Mouse (Mus musculus): ENCODE results near the gene Naa10. TPM values are rescaled to one million over a fixed set of nuclear protein-coding genes. Genes with fewer than 3 reads are reported as not detected.

Gene Naa10
- polyA plus RNA-seq, 1 experiment from 2014 or later = 136 TPM

- H3K36me3 ChIP-seq = no peaks in the 10 kb centered on the region
- no peak overlapping the region for H3K9ac ChIP-seq
- ATAC-seq (ENCODE audit: insufficient number of reproducible peaks, insufficient read depth, low FRiP score, low TSS enrichment) = peak; percentile 35; the same call in 1 of the 2 replicates
- WGBS = 20% methylated on average over 41 of the region's 48 CpGs
- no peaks in the 10 kb centered on the region for H3K4me1 ChIP-seq
- H3K9me3 ChIP-seq = no peaks in the 10 kb centered on the region
- no peak overlapping the region for H3K27ac ChIP-seq
- H3K4me2 ChIP-seq (replicated peaks) = peak overlapping the region; percentile 63
- H3K27me3 ChIP-seq = peaks cover 14% of the 10 kb centered on the region
- H3K4me3 ChIP-seq = peak overlapping the region; percentile 38
Observed at GRCm38 (mm10) chrX:73880194-73881035, 41.3 kb downstream of the Naa10 start.

DNA sequence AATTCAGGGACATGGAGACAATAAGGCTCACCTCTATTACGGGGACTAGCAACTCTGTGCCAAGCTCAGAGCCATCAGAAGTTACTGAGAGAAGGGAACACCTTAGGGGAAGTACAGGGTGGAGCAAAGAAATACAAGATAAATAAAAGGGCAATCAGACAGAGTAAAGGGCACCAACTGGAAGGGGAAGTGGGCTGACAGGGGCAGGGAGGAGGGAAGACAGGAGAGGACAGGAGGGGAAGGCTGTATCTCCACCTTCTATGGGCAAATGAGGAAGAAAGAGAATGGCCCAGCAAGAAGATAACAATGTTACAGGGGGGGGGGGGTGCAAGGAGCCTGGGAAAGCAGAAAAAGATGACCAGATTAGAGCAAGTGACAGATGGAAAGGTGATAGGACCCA lies 44.7 kb downstream of the Naa10 start:
- Histone ChIP-seq H3K36me3 (no peaks in the 10 kb centered on the region), H3K4me3 (no peak overlapping the region), H3K9ac (no peak overlapping the region), H3K9me3 (no peaks in the 10 kb centered on the region), H3K4me2 (replicated peaks) (no peak overlapping the region), H3K4me1 (no peaks in the 10 kb centered on the region), H3K27me3 (peaks cover 14% of the 10 kb centered on the region), H3K27ac (no peak overlapping the region)
- ATAC-seq (ENCODE audit: insufficient number of reproducible peaks, insufficient read depth, low FRiP score, low TSS enrichment) = no peak
- 48% methylated on average over 1 of the region's 1 CpGs for WGBS

GRCm38 (mm10) chrX:73875881-73876280 lies 45.9 kb downstream of the Naa10 start:
- H3K9me3 ChIP-seq = no peaks in the 10 kb centered on the region
- no peaks in the 10 kb centered on the region for H3K4me1 ChIP-seq
- no peak overlapping the region for H3K27ac ChIP-seq
- peaks cover 12% of the 10 kb centered on the region for H3K27me3 ChIP-seq
- no peak overlapping the region for H3K4me2 ChIP-seq (replicated peaks)
- 23% methylated on average over 2 of the region's 2 CpGs for WGBS
- no peaks in the 10 kb centered on the region for H3K36me3 ChIP-seq
- no peak overlapping the region for H3K9ac ChIP-seq
- ATAC-seq (ENCODE audit: insufficient number of reproducible peaks, insufficient read depth, low FRiP score, low TSS enrichment) = no peak
- no peak overlapping the region for H3K4me3 ChIP-seq

DNA sequence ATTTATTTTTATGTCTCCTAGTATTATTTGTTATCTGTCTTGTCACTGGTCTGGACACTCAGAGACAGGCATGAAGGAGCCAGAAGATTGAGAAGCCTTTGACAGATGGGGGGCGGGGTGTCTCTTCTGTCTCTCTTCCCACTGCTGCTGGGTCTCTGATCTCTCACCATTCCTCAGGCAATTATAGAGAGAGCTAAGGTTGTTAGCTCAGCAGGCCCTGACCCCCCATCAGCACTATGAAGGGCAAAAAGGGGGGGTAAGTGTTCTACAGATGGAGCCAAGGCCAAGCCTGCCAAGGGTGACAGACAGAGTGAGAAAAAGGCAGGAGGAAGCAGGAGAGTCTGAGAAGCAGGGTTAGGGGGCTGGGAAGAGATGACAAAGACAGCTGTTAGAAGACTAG lies 49.8 kb downstream of the Naa10 start:
- no peak overlapping the region for H3K9ac ChIP-seq
- no peaks in the 10 kb centered on the region for H3K36me3 ChIP-seq
- 69% methylated on average over 1 of the region's 1 CpGs for WGBS
- ATAC-seq (ENCODE audit: insufficient number of reproducible peaks, insufficient read depth, low FRiP score, low TSS enrichment) = no peak
- no peak overlapping the region for H3K27ac ChIP-seq
- H3K4me2 ChIP-seq (replicated peaks) = no peak overlapping the region
- H3K27me3 ChIP-seq = no peaks in the 10 kb centered on the region
- no peaks in the 10 kb centered on the region for H3K9me3 ChIP-seq
- H3K4me3 ChIP-seq = no peak overlapping the region
- H3K4me1 ChIP-seq = no peaks in the 10 kb centered on the region

DNA sequence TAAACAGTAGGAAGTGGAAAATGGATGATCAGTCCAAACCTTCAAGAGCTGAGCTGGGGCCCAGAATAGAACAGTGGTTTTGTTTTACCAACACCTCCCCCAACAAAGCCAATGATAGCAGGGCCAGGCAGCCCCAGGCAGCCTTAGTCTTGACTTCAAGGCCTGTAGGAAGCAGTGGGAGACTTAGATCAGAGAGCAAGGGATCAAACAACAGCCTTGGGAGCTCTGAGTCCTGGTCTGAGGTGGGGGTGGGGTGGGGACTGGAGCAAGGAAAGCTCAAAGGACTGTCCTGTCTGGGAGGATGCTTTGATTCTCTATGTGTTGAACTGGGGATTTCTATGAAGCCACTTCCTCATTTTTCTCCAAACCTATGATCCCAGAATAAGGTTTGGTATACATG lies 50.3 kb downstream of the Naa10 start:
- Histone ChIP-seq H3K36me3 (no peaks in the 10 kb centered on the region), H3K27me3 (no peaks in the 10 kb centered on the region), H3K4me3 (no peak overlapping the region)

GRCm38 (mm10) chrX:73869334-73869733 lies 52.4 kb downstream of the Naa10 start:
- Histone ChIP-seq H3K27ac (no peak overlapping the region), H3K4me3 (no peak overlapping the region), H3K27me3 (no peaks in the 10 kb centered on the region), H3K4me2 (replicated peaks) (no peak overlapping the region), H3K9me3 (no peaks in the 10 kb centered on the region), H3K9ac (no peak overlapping the region), H3K36me3 (no peaks in the 10 kb centered on the region), H3K4me1 (no peaks in the 10 kb centered on the region)
- WGBS = 14% methylated on average over 5 of the region's 5 CpGs
- no peak for ATAC-seq (ENCODE audit: insufficient number of reproducible peaks, insufficient read depth, low FRiP score, low TSS enrichment)

More for the DNA sequence above, 50.3 kb downstream of the Naa10 start:
- Histone ChIP-seq H3K27ac (no peak overlapping the region), H3K9ac (no peak overlapping the region), H3K4me1 (no peaks in the 10 kb centered on the region), H3K9me3 (no peaks in the 10 kb centered on the region), H3K4me2 (replicated peaks) (no peak overlapping the region)
- ATAC-seq (ENCODE audit: insufficient number of reproducible peaks, insufficient read depth, low FRiP score, low TSS enrichment) = no peak

DNA sequence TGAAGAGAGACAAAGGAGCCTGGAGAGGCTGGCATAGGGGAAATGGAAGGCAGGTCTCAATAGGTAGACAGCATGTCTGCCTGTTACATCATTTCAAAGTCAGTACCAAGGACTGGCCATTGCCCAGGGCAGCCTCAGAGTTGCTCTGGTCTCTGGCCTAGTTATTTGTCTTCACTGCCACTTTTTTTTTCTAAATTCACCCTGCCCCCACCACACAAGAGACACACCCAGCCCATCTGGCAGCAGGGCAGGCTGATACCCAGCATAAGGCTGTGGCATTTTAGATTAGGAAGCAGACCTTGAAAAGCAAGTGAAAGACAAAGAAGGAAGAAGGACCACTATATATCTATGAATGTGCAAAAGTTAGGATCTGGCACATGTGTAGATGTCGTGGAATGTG lies 53.9 kb downstream of the Naa10 start:
- Histone ChIP-seq H3K4me3 (no peak overlapping the region), H3K9ac (no peak overlapping the region), H3K27me3 (no peaks in the 10 kb centered on the region), H3K4me1 (no peaks in the 10 kb centered on the region), H3K4me2 (replicated peaks) (no peak overlapping the region), H3K9me3 (no peaks in the 10 kb centered on the region), H3K36me3 (no peaks in the 10 kb centered on the region), H3K27ac (no peak overlapping the region)
- no peak for ATAC-seq (ENCODE audit: insufficient number of reproducible peaks, insufficient read depth, low FRiP score, low TSS enrichment)
- 76% methylated on average over 1 of the region's 1 CpGs for WGBS

GRCm38 (mm10) chrX:73867256-73867655 lies 54.5 kb downstream of the Naa10 start:
- H3K9ac ChIP-seq = no peak overlapping the region
- no peaks in the 10 kb centered on the region for H3K36me3 ChIP-seq
- no peak overlapping the region for H3K4me2 ChIP-seq (replicated peaks)
- no peaks in the 10 kb centered on the region for H3K4me1 ChIP-seq
- H3K4me3 ChIP-seq = no peak overlapping the region
- 19% methylated on average over 3 of the region's 3 CpGs for WGBS
- no peak for ATAC-seq (ENCODE audit: insufficient number of reproducible peaks, insufficient read depth, low FRiP score, low TSS enrichment)
- no peaks in the 10 kb centered on the region for H3K27me3 ChIP-seq
- H3K27ac ChIP-seq = no peak overlapping the region
- no peaks in the 10 kb centered on the region for H3K9me3 ChIP-seq

Other genes with a start within 250 kb of the Naa10 start
- 8.3 and 9.0 TPM in 2 replicates for gene Slc6a8, start 248.8 kb downstream of the Naa10 start, polyA plus RNA-seq (2016; fragmentation: Nextera tagmentation; extraction: Ambion mirVana)
- gene Bcap31, start 205.8 kb downstream of the Naa10 start, polyA plus RNA-seq (2016; fragmentation: Nextera tagmentation; extraction: Ambion mirVana) = 164 and 171 TPM in 2 replicates
- gene Abcd1, start 205.3 kb downstream of the Naa10 start, polyA plus RNA-seq (2016; fragmentation: Nextera tagmentation; extraction: Ambion mirVana) = 14.9 and 15.1 TPM in 2 replicates
- gene Plxnb3, start 164.9 kb downstream of the Naa10 start, polyA plus RNA-seq (2016; fragmentation: Nextera tagmentation; extraction: Ambion mirVana) = 0.24 and 0.29 TPM in 2 replicates
- 5.6 and 9.6 TPM in 2 replicates for gene Srpk3, start 147.5 kb downstream of the Naa10 start, polyA plus RNA-seq (2016; fragmentation: Nextera tagmentation; extraction: Ambion mirVana)
- gene Idh3g, start 135.0 kb downstream of the Naa10 start, polyA plus RNA-seq (2016; fragmentation: Nextera tagmentation; extraction: Ambion mirVana) = 161 and 172 TPM in 2 replicates
- 140 and 143 TPM in 2 replicates for gene Ssr4, start 134.9 kb downstream of the Naa10 start, polyA plus RNA-seq (2016; fragmentation: Nextera tagmentation; extraction: Ambion mirVana)
- 1.7 and 2.1 TPM in 2 replicates for gene Pdzd4, start 97.0 kb downstream of the Naa10 start, polyA plus RNA-seq (2016; fragmentation: Nextera tagmentation; extraction: Ambion mirVana)
- gene Avpr2, start 29.8 kb downstream of the Naa10 start, polyA plus RNA-seq (2016; fragmentation: Nextera tagmentation; extraction: Ambion mirVana) = 0.10 and 0.14 TPM in 2 replicates
- 5.9 and 7.2 TPM in 2 replicates for gene L1cam, start 25.8 kb downstream of the Naa10 start, polyA plus RNA-seq (2016; fragmentation: Nextera tagmentation; extraction: Ambion mirVana)
- gene Arhgap4, start 74 bp downstream of the Naa10 start, polyA plus RNA-seq (2016; fragmentation: Nextera tagmentation; extraction: Ambion mirVana) = 2.7 and 3.0 TPM in 2 replicates
- 19.7 and 24.7 TPM in 2 replicates for gene Renbp, start 8.9 kb upstream of the Naa10 start, polyA plus RNA-seq (2016; fragmentation: Nextera tagmentation; extraction: Ambion mirVana)
- gene Hcfc1, start 44.4 kb upstream of the Naa10 start, polyA plus RNA-seq (2016; fragmentation: Nextera tagmentation; extraction: Ambion mirVana) = 71.0 and 71.3 TPM in 2 replicates
- 61.1 and 64.6 TPM in 2 replicates for gene Irak1, start 102.0 kb upstream of the Naa10 start, polyA plus RNA-seq (2016; fragmentation: Nextera tagmentation; extraction: Ambion mirVana)
- gene Opn1mw, start 205.5 kb upstream of the Naa10 start, polyA plus RNA-seq (2016; fragmentation: Nextera tagmentation; extraction: Ambion mirVana) = not detected in 2 replicates
- 14.8 and 15.6 TPM in 2 replicates for gene Mecp2, start 213.4 kb upstream of the Naa10 start, polyA plus RNA-seq (2016; fragmentation: Nextera tagmentation; extraction: Ambion mirVana)
- gene Tex28, start 245.9 kb upstream of the Naa10 start, polyA plus RNA-seq (2016; fragmentation: Nextera tagmentation; extraction: Ambion mirVana) = not detected in 2 replicates